Mouse (Mus musculus) intestine, embryonic 14.5 days (tissue): ENCODE measurements around the gene Ppara. TPM values are rescaled to one million over a fixed set of nuclear protein-coding genes. Genes with fewer than 3 reads are reported as not detected.

Experiments used
- ATAC-seq: fragments of 200-750 bp; cut with Nextera tagmentation; replicated peaks from 2 replicates; pipeline ENCODE4 v1.8.0; 2017; ENCODE audit warnings: low read depth, moderate number of reproducible peaks, moderate TSS enrichment, moderate library complexity; ENCODE audit not compliant: low FRiP score, low TSS enrichment
- DNase-seq: peaks from one replicate; pipeline ENCODE4 v3.0.0-alpha.2; 2018; ENCODE audit warnings: low spot score
- H3K27ac ChIP-seq: fragments of 300-500 bp; sonication (generic); 2 replicates; pipeline ENCODE4 v1.5.1; 2014; ENCODE audit warnings: low read depth, mild to moderate bottlenecking, control low read depth
- H3K27me3 ChIP-seq: fragments of 300-500 bp; sonication (generic); replicated peaks from 2 replicates; pipeline ENCODE4 v1.6.1; 2014; ENCODE audit warnings: low read length, control low read depth; ENCODE audit not compliant: control insufficient read depth, insufficient read depth
- H3K36me3 ChIP-seq: fragments of 300-500 bp; sonication (generic); 2 replicates; pipeline ENCODE4 v1.6.1; 2014; ENCODE audit warnings: low read length, control low read depth; ENCODE audit not compliant: control insufficient read depth, insufficient read depth
- H3K4me1 ChIP-seq: fragments of 300-500 bp; sonication (generic); replicated peaks from 2 replicates; pipeline ENCODE4 v1.6.1; 2014; ENCODE audit warnings: low read length, control low read depth, mixed read lengths; ENCODE audit not compliant: control insufficient read depth, insufficient read depth
- H3K4me2 ChIP-seq: fragments of 300-500 bp; sonication (generic); 2 replicates; pipeline ENCODE4 v1.6.1; 2014; ENCODE audit warnings: low read length
- H3K4me3 ChIP-seq: fragments of 300-500 bp; sonication (generic); 2 replicates; pipeline ENCODE4 v1.5.1; 2014; ENCODE audit warnings: low read depth, low read length, control low read depth, mixed read lengths
- H3K9ac ChIP-seq: fragments of 300-500 bp; sonication (generic); 2 replicates; pipeline ENCODE4 v1.6.1; 2014; ENCODE audit warnings: mild to moderate bottlenecking, low read length
- H3K9me3 ChIP-seq: fragments of 300-500 bp; sonication (generic); 2 replicates; pipeline ENCODE4 v1.6.1; 2016; ENCODE audit warnings: low read length, control low read depth; ENCODE audit not compliant: control insufficient read depth
- WGBS: fragments of 180-500 bp; shearing (Covaris S2); extraction: QIAGEN DNeasy Blood & Tissue Kit; methylation state at CpG from one replicate; pipeline ENCODE4 v1.1.7; 2014; 5-methylcytosine and 5-hydroxymethylcytosine counted together
- polyA plus RNA-seq: library from polyadenylated mRNA; unstranded; fragments of >200 nt; fragmentation: Nextera tagmentation; extraction: Ambion mirVana; gene quantifications from 2 replicates; pipeline ENCODE4 v1.2.1, GENCODE M21; 2014

The Ppara gene
- polyA plus RNA-seq, 1 experiment from 2014 or later = 7.6 TPM

GRCm38 (mm10) chr15:85749141-85749540, 14.4 kb downstream of the Ppara start:
- no peak for ATAC-seq
- H3K27ac ChIP-seq = no peak overlapping the region
- H3K36me3 ChIP-seq = no peaks in the 10 kb centered on the region
- no peaks in the 10 kb centered on the region for H3K27me3 ChIP-seq
- no peaks in the 10 kb centered on the region for H3K4me1 ChIP-seq
- WGBS = 88% methylated on average over 9 of the region's 9 CpGs
- no peak overlapping the region for H3K9ac ChIP-seq
- no peaks in the 10 kb centered on the region for H3K9me3 ChIP-seq
- DNase-seq = no peak
- H3K4me3 ChIP-seq = no peak overlapping the region
- H3K4me2 ChIP-seq = no peak overlapping the region

GRCm38 (mm10) chr15:85750115-85750514, 15.3 kb downstream of the Ppara start:
- ATAC-seq = no peak
- Histone ChIP-seq H3K4me2 (no peak overlapping the region), H3K36me3 (no peaks in the 10 kb centered on the region), H3K4me3 (no peak overlapping the region), H3K27ac (no peak overlapping the region), H3K27me3 (no peaks in the 10 kb centered on the region), H3K9ac (no peak overlapping the region), H3K9me3 (no peaks in the 10 kb centered on the region), H3K4me1 (no peaks in the 10 kb centered on the region)
- DNase-seq = no peak
- WGBS = 87% methylated on average over 5 of the region's 5 CpGs

GRCm38 (mm10) chr15:85752655-85753054, 17.9 kb downstream of the Ppara start:
- DNase-seq = no peak
- 70% methylated on average over 2 of the region's 2 CpGs for WGBS
- Histone ChIP-seq H3K27ac (no peak overlapping the region), H3K27me3 (no peaks in the 10 kb centered on the region), H3K4me2 (no peak overlapping the region), H3K9ac (no peak overlapping the region), H3K4me1 (no peaks in the 10 kb centered on the region), H3K4me3 (no peak overlapping the region), H3K36me3 (no peaks in the 10 kb centered on the region), H3K9me3 (peaks cover 4% of the 10 kb centered on the region)
- ATAC-seq = no peak

- Histone ChIP-seq H3K27me3 (no peaks in the 10 kb centered on the region), H3K9ac (no peak overlapping the region), H3K27ac (no peak overlapping the region), H3K4me3 (no peak overlapping the region), H3K4me1 (no peaks in the 10 kb centered on the region), H3K4me2 (no peak overlapping the region), H3K36me3 (no peaks in the 10 kb centered on the region), H3K9me3 (peaks cover 8% of the 10 kb centered on the region)
- ATAC-seq (0 out of 2 replicates have a peak, but pooled peaks have one; percentile 60), DNase-seq (no peak)
- 81% methylated on average over 1 of the region's 1 CpGs for WGBS
These were observed 19.4 kb downstream of the Ppara start for GRCm38 (mm10) chr15:85754033-85754650.

- ATAC-seq (no peak), DNase-seq (no peak)
- Histone ChIP-seq H3K9ac (no peak overlapping the region), H3K4me2 (no peak overlapping the region), H3K27ac (no peak overlapping the region), H3K36me3 (no peaks in the 10 kb centered on the region), H3K4me3 (no peak overlapping the region), H3K4me1 (no peaks in the 10 kb centered on the region), H3K9me3 (peaks cover 8% of the 10 kb centered on the region), H3K27me3 (no peaks in the 10 kb centered on the region)
- WGBS = 69% methylated on average over 6 of the region's 6 CpGs
These were observed 20.4 kb downstream of the Ppara start for GRCm38 (mm10) chr15:85755214-85755613.

- no peak for ATAC-seq
These were observed 21.8 kb downstream of the Ppara start for GRCm38 (mm10) chr15:85756611-85757010.

DNA sequence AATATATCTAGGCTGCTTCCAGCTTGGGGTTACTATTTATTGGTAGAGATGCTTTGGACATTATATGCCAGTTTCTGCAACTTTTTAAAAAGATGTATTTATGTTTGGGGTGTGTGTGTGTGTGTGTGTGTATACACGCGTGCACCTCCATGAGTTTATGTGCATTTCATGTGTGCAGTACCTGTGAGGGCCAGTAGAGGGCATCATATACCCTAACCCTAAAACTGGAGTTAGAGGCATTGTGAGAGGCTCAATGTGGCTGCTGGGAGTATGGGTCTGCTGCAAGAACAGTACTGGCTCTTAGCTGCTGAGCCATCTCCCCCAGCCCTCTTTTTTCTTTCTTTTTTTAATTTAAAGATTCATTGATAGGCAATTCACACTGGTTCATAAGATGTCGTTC, 23.0 kb downstream of the Ppara start:
- Histone ChIP-seq H3K27ac (no peak overlapping the region), H3K27me3 (no peaks in the 10 kb centered on the region), H3K9me3 (peaks cover 8% of the 10 kb centered on the region), H3K4me3 (no peak overlapping the region), H3K4me2 (no peak overlapping the region), H3K36me3 (no peaks in the 10 kb centered on the region), H3K4me1 (no peaks in the 10 kb centered on the region), H3K9ac (no peak overlapping the region)
- 92% methylated on average over 3 of the region's 3 CpGs for WGBS
- DNase-seq (no peak), ATAC-seq (no peak)

More at GRCm38 (mm10) chr15:85756611-85757010, 21.8 kb downstream of the Ppara start:
- Histone ChIP-seq H3K4me3 (no peak overlapping the region), H3K9me3 (peaks cover 8% of the 10 kb centered on the region), H3K27me3 (no peaks in the 10 kb centered on the region), H3K4me2 (no peak overlapping the region), H3K27ac (no peak overlapping the region), H3K36me3 (no peaks in the 10 kb centered on the region), H3K4me1 (no peaks in the 10 kb centered on the region), H3K9ac (no peak overlapping the region)
- no peak for DNase-seq
- WGBS = 92% methylated on average over 7 of the region's 7 CpGs

GRCm38 (mm10) chr15:85762761-85763160, 28.0 kb downstream of the Ppara start:
- no peak overlapping the region for H3K4me3 ChIP-seq
- no peak overlapping the region for H3K27ac ChIP-seq
- H3K4me2 ChIP-seq = no peak overlapping the region
- H3K4me1 ChIP-seq = no peaks in the 10 kb centered on the region
- ATAC-seq (no peak), DNase-seq (no peak)
- peaks cover 3% of the 10 kb centered on the region for H3K9me3 ChIP-seq
- no peak overlapping the region for H3K9ac ChIP-seq
- WGBS = 73% methylated on average over 4 of the region's 4 CpGs
- no peaks in the 10 kb centered on the region for H3K36me3 ChIP-seq
- no peaks in the 10 kb centered on the region for H3K27me3 ChIP-seq

DNA sequence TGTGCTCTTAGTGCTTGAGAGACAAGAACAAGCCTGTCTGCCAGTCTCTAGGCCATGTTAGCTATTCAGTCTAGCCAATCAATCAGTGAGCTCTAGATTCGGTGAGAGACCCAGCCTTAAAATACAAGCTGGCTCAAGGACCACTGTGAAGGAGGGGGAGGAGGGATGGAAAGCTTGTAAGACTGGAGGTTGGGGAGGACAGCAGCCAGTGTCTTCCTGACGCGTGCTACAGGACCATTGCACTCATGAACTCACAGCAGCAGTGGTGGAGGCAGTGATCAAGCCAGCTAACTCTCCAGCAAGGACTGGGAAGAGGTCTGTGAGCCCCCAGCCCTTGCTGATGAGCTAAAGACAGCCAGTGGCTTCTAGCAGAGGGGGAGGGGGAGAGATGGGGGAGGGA, 30.2 kb downstream of the Ppara start:
- WGBS = 38% methylated on average over 3 of the region's 3 CpGs
- no peak for ATAC-seq
- no peaks in the 10 kb centered on the region for H3K9me3 ChIP-seq
- no peak overlapping the region for H3K4me3 ChIP-seq
- H3K9ac ChIP-seq = no peak overlapping the region
- no peak for DNase-seq
- H3K4me1 ChIP-seq = no peaks in the 10 kb centered on the region
- H3K27me3 ChIP-seq = no peaks in the 10 kb centered on the region
- no peak overlapping the region for H3K4me2 ChIP-seq
- H3K27ac ChIP-seq = no peak overlapping the region
- no peaks in the 10 kb centered on the region for H3K36me3 ChIP-seq
